Mouse (Mus musculus): ENCODE data around the gene Adgrl3. TPM values are rescaled to one million over a fixed set of nuclear protein-coding genes. Genes with fewer than 3 reads are reported as not detected.

The Adgrl3 gene
- polyA plus RNA-seq, 1 experiment from 2014 or later, result 19.4 TPM

- no peaks in the 10 kb centered on the region for H3K36me3 ChIP-seq (ENCODE audit: control insufficient read depth, insufficient read depth, low read length)
- no peak overlapping the region for H3K4me2 ChIP-seq (ENCODE audit: low read depth, low read length, severe bottlenecking)
- DNase-seq (ENCODE audit: low spot score) (no peak), ATAC-seq (replicated peaks; ENCODE audit: low FRiP score) (no peak)
- H3K4me3 ChIP-seq (ENCODE audit: low read depth, low read length), result no peak overlapping the region
- no peaks in the 10 kb centered on the region for H3K9me3 ChIP-seq (ENCODE audit: control insufficient read depth, low read length)
- 80% methylated on average over 3 of the region's 3 CpGs for WGBS
- no peaks in the 10 kb centered on the region for H3K4me1 ChIP-seq (replicated peaks; ENCODE audit: control insufficient read depth, insufficient read depth, low read length)
- no peaks in the 10 kb centered on the region for H3K27me3 ChIP-seq (ENCODE audit: control insufficient read depth, insufficient read depth, low read length)
- H3K27ac ChIP-seq (ENCODE audit: low read depth, low read length), result no peak overlapping the region
- H3K9ac ChIP-seq (ENCODE audit: low read length), result no peak overlapping the region
These were observed 716.1 kb downstream of the Adgrl3 start for GRCm38 (mm10) chr5:81736008-81736407.

GRCm38 (mm10) chr5:81738286-81739032 lies 718.5 kb downstream of the Adgrl3 start:
- DNase-seq (ENCODE audit: low spot score) (no peak), ATAC-seq (replicated peaks; ENCODE audit: low FRiP score) (no peak)
- H3K4me3 ChIP-seq (ENCODE audit: low read depth, low read length), result no peak overlapping the region
- no peaks in the 10 kb centered on the region for H3K36me3 ChIP-seq (ENCODE audit: control insufficient read depth, insufficient read depth, low read length)
- H3K4me1 ChIP-seq (replicated peaks; ENCODE audit: control insufficient read depth, insufficient read depth, low read length), result no peaks in the 10 kb centered on the region
- H3K27me3 ChIP-seq (ENCODE audit: control insufficient read depth, insufficient read depth, low read length), result no peaks in the 10 kb centered on the region
- H3K27ac ChIP-seq (ENCODE audit: low read depth, low read length), result no peak overlapping the region
- H3K9me3 ChIP-seq (ENCODE audit: control insufficient read depth, low read length), result no peaks in the 10 kb centered on the region
- 74% methylated on average over 3 of the region's 3 CpGs for WGBS
- no peak overlapping the region for H3K9ac ChIP-seq (ENCODE audit: low read length)
- no peak overlapping the region for H3K4me2 ChIP-seq (ENCODE audit: low read depth, low read length, severe bottlenecking)

- H3K4me2 ChIP-seq (ENCODE audit: low read depth, low read length, severe bottlenecking), result no peak overlapping the region
- H3K27ac ChIP-seq (ENCODE audit: low read depth, low read length), result no peak overlapping the region
- no peak for ATAC-seq (replicated peaks; ENCODE audit: low FRiP score)
- 89% methylated on average over 3 of the region's 3 CpGs for WGBS
- no peak for DNase-seq (ENCODE audit: low spot score)
- H3K9ac ChIP-seq (ENCODE audit: low read length), result no peak overlapping the region
- no peaks in the 10 kb centered on the region for H3K36me3 ChIP-seq (ENCODE audit: control insufficient read depth, insufficient read depth, low read length)
- no peak overlapping the region for H3K4me3 ChIP-seq (ENCODE audit: low read depth, low read length)
- H3K4me1 ChIP-seq (replicated peaks; ENCODE audit: control insufficient read depth, insufficient read depth, low read length), result no peaks in the 10 kb centered on the region
- no peaks in the 10 kb centered on the region for H3K27me3 ChIP-seq (ENCODE audit: control insufficient read depth, insufficient read depth, low read length)
- no peaks in the 10 kb centered on the region for H3K9me3 ChIP-seq (ENCODE audit: control insufficient read depth, low read length)
These were observed 732.5 kb downstream of the Adgrl3 start for GRCm38 (mm10) chr5:81752426-81752825.

- ATAC-seq (replicated peaks; ENCODE audit: low FRiP score) (no peak), DNase-seq (ENCODE audit: low spot score) (no peak)
- no peaks in the 10 kb centered on the region for H3K4me1 ChIP-seq (replicated peaks; ENCODE audit: control insufficient read depth, insufficient read depth, low read length)
- no peaks in the 10 kb centered on the region for H3K9me3 ChIP-seq (ENCODE audit: control insufficient read depth, low read length)
- no peak overlapping the region for H3K4me2 ChIP-seq (ENCODE audit: low read depth, low read length, severe bottlenecking)
- WGBS, result 87% methylated on average over 2 of the region's 2 CpGs
- no peak overlapping the region for H3K9ac ChIP-seq (ENCODE audit: low read length)
- no peak overlapping the region for H3K27ac ChIP-seq (ENCODE audit: low read depth, low read length)
- no peaks in the 10 kb centered on the region for H3K27me3 ChIP-seq (ENCODE audit: control insufficient read depth, insufficient read depth, low read length)
- no peak overlapping the region for H3K4me3 ChIP-seq (ENCODE audit: low read depth, low read length)
- no peaks in the 10 kb centered on the region for H3K36me3 ChIP-seq (ENCODE audit: control insufficient read depth, insufficient read depth, low read length)
These were observed 735.8 kb downstream of the Adgrl3 start for GRCm38 (mm10) chr5:81755711-81756110.

GRCm38 (mm10) chr5:81757093-81757725 lies 737.3 kb downstream of the Adgrl3 start:
- H3K9ac ChIP-seq (ENCODE audit: low read length), result no peak overlapping the region
- H3K4me3 ChIP-seq (ENCODE audit: low read depth, low read length), result no peak overlapping the region
- H3K27me3 ChIP-seq (ENCODE audit: control insufficient read depth, insufficient read depth, low read length), result no peaks in the 10 kb centered on the region
- DNase-seq (ENCODE audit: low spot score), result no peak
- no peaks in the 10 kb centered on the region for H3K4me1 ChIP-seq (replicated peaks; ENCODE audit: control insufficient read depth, insufficient read depth, low read length)
- WGBS, result 88% methylated on average over 7 of the region's 7 CpGs
- no peaks in the 10 kb centered on the region for H3K36me3 ChIP-seq (ENCODE audit: control insufficient read depth, insufficient read depth, low read length)
- no peak overlapping the region for H3K4me2 ChIP-seq (ENCODE audit: low read depth, low read length, severe bottlenecking)
- H3K27ac ChIP-seq (ENCODE audit: low read depth, low read length), result no peak overlapping the region
- no peaks in the 10 kb centered on the region for H3K9me3 ChIP-seq (ENCODE audit: control insufficient read depth, low read length)
- no peak for ATAC-seq (replicated peaks; ENCODE audit: low FRiP score)

GRCm38 (mm10) chr5:81776234-81776633 lies 756.3 kb downstream of the Adgrl3 start:
- H3K4me3 ChIP-seq (ENCODE audit: low read depth, low read length), result no peak overlapping the region
- WGBS, result 91% methylated on average over 5 of the region's 5 CpGs
- no peaks in the 10 kb centered on the region for H3K4me1 ChIP-seq (replicated peaks; ENCODE audit: control insufficient read depth, insufficient read depth, low read length)
- no peak overlapping the region for H3K9ac ChIP-seq (ENCODE audit: low read length)
- no peaks in the 10 kb centered on the region for H3K36me3 ChIP-seq (ENCODE audit: control insufficient read depth, insufficient read depth, low read length)
- ATAC-seq (replicated peaks; ENCODE audit: low FRiP score) (no peak), DNase-seq (ENCODE audit: low spot score) (no peak)
- H3K9me3 ChIP-seq (ENCODE audit: control insufficient read depth, low read length), result no peaks in the 10 kb centered on the region
- no peak overlapping the region for H3K27ac ChIP-seq (ENCODE audit: low read depth, low read length)
- H3K27me3 ChIP-seq (ENCODE audit: control insufficient read depth, insufficient read depth, low read length), result no peaks in the 10 kb centered on the region
- no peak overlapping the region for H3K4me2 ChIP-seq (ENCODE audit: low read depth, low read length, severe bottlenecking)

- DNase-seq (ENCODE audit: low spot score) (no peak), ATAC-seq (replicated peaks; ENCODE audit: low FRiP score) (no peak)
- Histone ChIP-seq H3K36me3 (ENCODE audit: control insufficient read depth, insufficient read depth, low read length) (no peaks in the 10 kb centered on the region), H3K27ac (ENCODE audit: low read depth, low read length) (no peak overlapping the region), H3K4me3 (ENCODE audit: low read depth, low read length) (no peak overlapping the region), H3K9ac (ENCODE audit: low read length) (no peak overlapping the region), H3K4me1 (replicated peaks; ENCODE audit: control insufficient read depth, insufficient read depth, low read length) (no peaks in the 10 kb centered on the region), H3K27me3 (ENCODE audit: control insufficient read depth, insufficient read depth, low read length) (no peaks in the 10 kb centered on the region), H3K9me3 (ENCODE audit: control insufficient read depth, low read length) (no peaks in the 10 kb centered on the region), H3K4me2 (ENCODE audit: low read depth, low read length, severe bottlenecking) (no peak overlapping the region)
- 66% methylated on average over 5 of the region's 5 CpGs for WGBS
These were observed 756.8 kb downstream of the Adgrl3 start for GRCm38 (mm10) chr5:81776746-81777145.

- Histone ChIP-seq H3K9me3 (ENCODE audit: control insufficient read depth, low read length) (no peaks in the 10 kb centered on the region), H3K9ac (ENCODE audit: low read length) (no peak overlapping the region), H3K4me2 (ENCODE audit: low read depth, low read length, severe bottlenecking) (no peak overlapping the region), H3K27ac (ENCODE audit: low read depth, low read length) (no peak overlapping the region), H3K4me3 (ENCODE audit: low read depth, low read length) (no peak overlapping the region), H3K27me3 (ENCODE audit: control insufficient read depth, insufficient read depth, low read length) (no peaks in the 10 kb centered on the region), H3K4me1 (replicated peaks; ENCODE audit: control insufficient read depth, insufficient read depth, low read length) (no peaks in the 10 kb centered on the region), H3K36me3 (ENCODE audit: control insufficient read depth, insufficient read depth, low read length) (no peaks in the 10 kb centered on the region)
- ATAC-seq (replicated peaks; ENCODE audit: low FRiP score), result no peak
- DNase-seq (ENCODE audit: low spot score), result no peak
- 89% methylated on average over 8 of the region's 8 CpGs for WGBS
These were observed 764.8 kb downstream of the Adgrl3 start for GRCm38 (mm10) chr5:81784770-81785169.

GRCm38 (mm10) chr5:81790710-81791109 lies 770.8 kb downstream of the Adgrl3 start:
- DNase-seq (ENCODE audit: low spot score) (no peak), ATAC-seq (replicated peaks; ENCODE audit: low FRiP score) (no peak)
- Histone ChIP-seq H3K4me1 (replicated peaks; ENCODE audit: control insufficient read depth, insufficient read depth, low read length) (no peaks in the 10 kb centered on the region), H3K4me2 (ENCODE audit: low read depth, low read length, severe bottlenecking) (no peak overlapping the region), H3K27ac (ENCODE audit: low read depth, low read length) (no peak overlapping the region), H3K4me3 (ENCODE audit: low read depth, low read length) (no peak overlapping the region), H3K36me3 (ENCODE audit: control insufficient read depth, insufficient read depth, low read length) (no peaks in the 10 kb centered on the region), H3K27me3 (ENCODE audit: control insufficient read depth, insufficient read depth, low read length) (no peaks in the 10 kb centered on the region), H3K9ac (ENCODE audit: low read length) (no peak overlapping the region), H3K9me3 (ENCODE audit: control insufficient read depth, low read length) (no peaks in the 10 kb centered on the region)
- 85% methylated on average over 1 of the region's 1 CpGs for WGBS
